Mouse (Mus musculus) embryonic facial prominence, embryonic 12.5 days (tissue): ENCODE results near the gene Bad. TPM values are rescaled to one million over a fixed set of nuclear protein-coding genes. Genes with fewer than 3 reads are reported as not detected.
A peak's percentile ranks its signal among the peaks of the same experiment; 100 is the strongest.

ENCODE experiments used
- ATAC-seq: fragments of 200-750 bp; cut with Nextera tagmentation; 2 replicates; pipeline ENCODE4 v1.8.0; 2017; ENCODE audit not compliant: insufficient number of reproducible peaks, insufficient read depth, low FRiP score, low TSS enrichment
- H3K27ac ChIP-seq: fragments of 300-500 bp; sonication (generic); 2 replicates; pipeline ENCODE4 v1.5.1; 2016; ENCODE audit warnings: mild to moderate bottlenecking
- H3K27me3 ChIP-seq: fragments of 300-500 bp; sonication (generic); 2 replicates; pipeline ENCODE4 v1.6.1; 2016; ENCODE audit warnings: mild to moderate bottlenecking, moderate library complexity
- H3K36me3 ChIP-seq: fragments of 300-500 bp; sonication (generic); 2 replicates; pipeline ENCODE4 v1.6.1; 2016; ENCODE audit warnings: mild to moderate bottlenecking
- H3K4me1 ChIP-seq: fragments of 300-500 bp; sonication (generic); 2 replicates; pipeline ENCODE4 v1.6.1; 2016
- H3K4me2 ChIP-seq: fragments of 300-500 bp; sonication (generic); replicated peaks from 2 replicates; pipeline ENCODE4 v1.6.1; 2016; ENCODE audit warnings: mild to moderate bottlenecking, moderate library complexity
- H3K4me3 ChIP-seq: fragments of 300-500 bp; sonication (generic); 2 replicates; pipeline ENCODE4 v1.5.1; 2016; ENCODE audit warnings: mild to moderate bottlenecking
- H3K9ac ChIP-seq: fragments of 300-500 bp; sonication (generic); 2 replicates; pipeline ENCODE4 v1.6.1; 2016; ENCODE audit warnings: mild to moderate bottlenecking, moderate library complexity
- H3K9me3 ChIP-seq: fragments of 300-500 bp; sonication (generic); 2 replicates; pipeline ENCODE4 v1.6.1; 2016; ENCODE audit warnings: mild to moderate bottlenecking, moderate library complexity
- WGBS: fragments of 180-500 bp; shearing (Covaris S2); methylation state at CpG from one replicate; pipeline ENCODE4 v1.1.7; 2016; 5-methylcytosine and 5-hydroxymethylcytosine counted together
- microRNA-seq: library from miRNA; unstranded; fragments of <30 nt; microRNA quantifications from one replicate; pipeline ENCODE4, GENCODE M21; 2017
- polyA plus RNA-seq: library from polyadenylated mRNA; unstranded; fragments of >200 nt; fragmentation: Nextera tagmentation; extraction: Ambion mirVana; gene quantifications from 2 replicates; pipeline ENCODE4 v1.2.1, GENCODE M21; 2016

Gene Bad
- polyA plus RNA-seq, 1 experiment from 2014 or later = 75.0 TPM

DNA sequence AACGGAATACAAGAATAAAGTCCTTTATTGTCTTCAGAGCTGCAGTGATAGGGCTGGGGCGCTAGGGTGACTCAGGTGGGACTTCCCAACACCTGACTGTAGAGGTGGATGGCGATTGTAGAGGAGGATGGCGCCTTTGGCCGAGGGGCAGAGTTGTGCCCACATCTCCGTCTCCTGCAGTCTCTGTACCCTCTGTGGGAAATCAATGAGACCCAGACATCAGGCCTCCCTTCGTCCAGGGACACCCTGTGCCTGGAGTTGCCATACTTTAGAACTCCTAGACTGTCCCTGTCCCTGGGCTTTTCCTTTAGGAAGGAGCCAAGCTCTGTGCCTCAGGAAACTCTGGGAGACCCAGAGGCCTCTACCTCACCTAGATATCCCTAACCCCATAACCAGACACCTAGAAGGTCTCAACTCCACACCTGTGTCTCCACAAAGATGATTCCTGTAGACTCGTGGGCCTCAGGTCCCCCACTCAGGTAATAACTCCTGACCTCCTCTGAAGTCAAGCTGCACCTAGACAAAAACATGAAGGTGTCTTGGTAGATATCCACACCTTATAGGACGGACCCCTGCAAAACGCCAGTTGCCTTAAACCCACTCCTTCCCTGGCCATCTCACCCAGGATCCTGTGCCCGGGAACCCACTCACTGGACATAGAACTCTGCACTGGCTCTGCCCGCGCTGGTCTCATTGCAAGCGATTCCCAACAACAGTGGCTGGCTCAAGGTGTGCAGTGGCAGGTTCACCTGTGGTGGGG lies 51.5 kb downstream of the Bad start:
- H3K4me2 ChIP-seq = peak overlapping the region; percentile 93
- peak overlapping the region; percentile 60; the same call in 1 of the 2 replicates for H3K27ac ChIP-seq
- peak overlapping the region; percentile 56 for H3K4me3 ChIP-seq
- H3K9me3 ChIP-seq = no peaks in the 10 kb centered on the region
- no peak for ATAC-seq
- H3K4me1 ChIP-seq = peaks cover 36% of the 10 kb centered on the region
- H3K27me3 ChIP-seq = no peaks in the 10 kb centered on the region
- H3K9ac ChIP-seq = peak overlapping the region; percentile 57
- H3K36me3 ChIP-seq = no peaks in the 10 kb centered on the region
- 59% methylated on average over 14 of the region's 14 CpGs for WGBS

DNA sequence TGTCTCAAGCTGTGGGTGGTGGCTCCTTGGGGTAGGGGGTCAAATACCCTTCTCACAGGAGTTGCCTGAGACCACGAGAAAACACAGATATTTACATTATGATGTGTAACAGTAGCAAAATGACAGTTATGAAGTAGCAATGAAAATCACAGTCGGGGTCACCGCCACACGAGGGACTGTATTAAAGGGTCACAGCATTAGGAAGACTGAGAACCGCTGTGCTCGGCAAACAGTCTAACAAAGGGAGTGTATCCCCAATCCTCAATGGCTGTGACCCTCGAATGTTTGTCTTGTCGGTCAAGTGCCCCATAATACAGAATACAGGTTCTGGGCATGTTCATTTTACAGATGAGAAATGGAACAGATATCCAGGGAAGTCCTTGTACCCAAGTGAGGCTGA lies 52.3 kb downstream of the Bad start:
- Histone ChIP-seq H3K4me3 (0 out of 2 replicates have a peak overlapping the region, but pooled peaks have one; percentile 56), H3K9me3 (no peaks in the 10 kb centered on the region), H3K27ac (no peak overlapping the region), H3K4me2 (no peak overlapping the region), H3K4me1 (peaks cover 35% of the 10 kb centered on the region), H3K27me3 (no peaks in the 10 kb centered on the region), H3K9ac (no peak overlapping the region), H3K36me3 (peaks cover 6% of the 10 kb centered on the region)
- ATAC-seq = no peak
- whole genome bisulfite sequencing = 83% methylated on average over 8 of the region's 8 CpGs

DNA sequence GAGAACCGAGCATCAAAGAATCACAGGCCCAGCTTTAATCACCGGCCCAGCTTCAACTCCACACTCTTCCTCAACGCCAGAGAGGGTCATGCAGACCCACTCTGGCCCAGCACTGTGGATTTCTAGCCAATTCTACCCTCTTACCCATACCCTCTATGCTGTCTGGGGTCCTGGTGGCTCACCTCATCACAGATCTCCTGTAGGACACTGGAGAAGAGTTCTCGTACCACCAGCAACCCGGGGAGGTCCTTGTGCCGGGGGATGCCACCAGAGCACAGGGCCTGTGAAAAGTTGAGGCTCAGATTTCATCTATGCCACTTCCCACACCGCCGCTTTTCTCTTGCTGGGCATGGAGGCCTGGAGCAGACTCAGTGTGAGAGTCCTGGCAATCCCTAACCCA lies 52.8 kb downstream of the Bad start:
- peak overlapping the region; percentile 73; the same call in 1 of the 2 replicates for H3K4me2 ChIP-seq
- H3K9ac ChIP-seq = peak overlapping the region; percentile 69; the same call in 1 of the 2 replicates
- H3K27me3 ChIP-seq = no peaks in the 10 kb centered on the region
- H3K4me1 ChIP-seq = peaks cover 35% of the 10 kb centered on the region
- H3K27ac ChIP-seq = no peak overlapping the region
- WGBS = 86% methylated on average over 8 of the region's 8 CpGs
- H3K9me3 ChIP-seq = no peaks in the 10 kb centered on the region
- peak overlapping the region; percentile 54; the same call in 1 of the 2 replicates for H3K4me3 ChIP-seq
- ATAC-seq = no peak
- peaks cover 11% of the 10 kb centered on the region for H3K36me3 ChIP-seq

DNA sequence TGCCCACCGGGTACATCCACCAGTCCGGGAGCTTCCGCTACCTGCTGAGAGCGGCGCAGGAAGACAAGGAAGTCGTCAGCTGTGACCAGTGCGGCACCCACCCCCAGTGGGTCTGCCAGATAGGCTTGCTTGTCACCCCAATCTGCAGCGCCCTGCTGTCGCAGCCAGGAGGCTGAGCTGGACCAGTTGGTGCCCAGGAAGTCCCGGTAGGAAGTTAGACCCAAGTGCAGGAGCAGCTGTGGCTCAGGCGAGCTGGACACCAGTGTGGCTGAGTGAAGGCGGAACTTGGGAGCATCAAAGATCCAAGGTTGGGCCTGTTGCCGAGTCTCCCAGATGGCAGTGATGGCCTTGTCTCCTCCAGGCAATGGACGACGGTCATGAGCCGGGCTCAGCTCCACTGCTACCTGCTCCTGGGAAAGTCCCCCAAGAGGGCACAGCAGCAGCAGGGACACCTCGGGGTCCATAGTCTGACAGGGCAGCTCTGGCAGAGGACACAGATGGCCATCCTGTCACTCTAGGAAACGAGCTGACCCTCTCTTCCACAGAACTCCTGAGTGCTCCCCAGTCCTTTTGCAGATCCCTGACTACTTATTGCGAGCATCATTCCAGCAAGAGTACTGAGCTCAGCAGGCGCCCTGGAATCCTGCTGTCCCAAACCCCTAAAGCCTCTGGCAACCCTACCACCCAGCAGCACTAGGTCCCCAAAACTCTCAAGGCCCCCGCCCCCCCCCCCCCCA lies 53.8 kb downstream of the Bad start:
- Histone ChIP-seq H3K27ac (no peak overlapping the region), H3K4me3 (peak overlapping the region; percentile 54), H3K4me2 (peak overlapping the region; percentile 73), H3K9ac (peak overlapping the region; percentile 69), H3K27me3 (no peaks in the 10 kb centered on the region), H3K9me3 (no peaks in the 10 kb centered on the region), H3K36me3 (peaks cover 20% of the 10 kb centered on the region), H3K4me1 (peaks cover 35% of the 10 kb centered on the region)
- 47% methylated on average over 20 of the region's 21 CpGs for WGBS
- ATAC-seq = no peak

DNA sequence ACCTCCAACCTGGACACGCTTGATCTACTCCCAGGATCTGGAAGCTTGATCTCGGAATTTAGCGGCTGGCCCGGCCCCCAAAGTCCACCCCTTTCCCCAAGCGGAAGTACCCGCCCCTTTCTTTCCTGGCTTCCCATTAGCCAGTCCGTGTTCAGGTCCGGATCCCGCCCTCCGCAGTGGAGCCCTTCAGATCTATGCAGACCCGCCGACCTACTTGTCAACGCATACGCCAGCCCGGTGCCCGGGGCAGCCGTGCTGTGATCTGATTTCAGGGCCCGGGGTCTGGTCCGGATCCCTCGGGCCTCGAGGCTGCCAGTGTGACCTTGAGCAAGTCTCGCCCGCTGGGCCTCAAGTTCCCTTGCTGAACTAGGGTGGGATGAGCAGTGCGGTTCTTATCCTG lies 54.3 kb downstream of the Bad start, which contains the start of the genes Nudt22 and Trpt1:
TSS of gene Nudt22 (minus strand) at position 112 of the 400 bp plus-strand sequence.
TSS of gene Trpt1 (plus strand) at position 126 of the 400 bp plus-strand sequence.
- under 1% methylated on average over 24 of the region's 24 CpGs for WGBS
- Histone ChIP-seq H3K36me3 (peaks cover 20% of the 10 kb centered on the region), H3K4me1 (peaks cover 35% of the 10 kb centered on the region), H3K4me2 (peak within 1 kb of the TSS; percentile 73), H3K9me3 (no peaks in the 10 kb centered on the region), H3K4me3 (peak within 1 kb of the TSS; percentile 54), H3K27ac (peak within 1 kb of the TSS; percentile 59), H3K9ac (peak within 1 kb of the TSS; percentile 69), H3K27me3 (no peaks in the 10 kb centered on the region)
- ATAC-seq = peak; percentile 58

DNA sequence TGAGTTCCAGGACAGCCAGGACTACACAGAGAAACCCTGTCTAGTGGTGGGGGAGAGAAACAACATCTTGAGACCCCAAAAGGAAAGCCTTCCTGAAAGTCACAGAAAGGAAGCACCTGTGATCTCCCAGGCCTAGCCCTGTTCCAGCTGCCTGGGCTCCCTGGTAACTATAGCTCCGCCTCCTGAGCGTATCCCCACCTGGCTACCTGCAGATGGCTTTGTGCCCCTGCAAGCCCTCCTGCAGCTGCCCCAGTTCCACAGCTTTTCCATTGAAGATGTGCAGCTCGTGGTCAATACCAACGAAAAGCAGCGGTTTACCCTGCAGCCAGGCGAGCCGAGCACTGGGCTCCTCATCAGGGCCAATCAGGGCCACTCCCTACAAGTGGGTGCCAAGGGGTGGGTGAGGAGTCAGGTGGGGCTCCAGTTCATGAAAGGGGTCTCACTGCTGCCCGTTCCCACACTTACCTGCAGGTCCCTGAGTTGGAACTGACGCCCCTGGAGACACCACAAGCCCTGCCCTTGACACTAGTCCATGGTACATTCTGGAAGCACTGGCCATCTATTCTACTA lies 56.1 kb downstream of the Bad start:
- H3K9ac ChIP-seq = no peak overlapping the region
- H3K4me3 ChIP-seq = no peak overlapping the region

DNA sequence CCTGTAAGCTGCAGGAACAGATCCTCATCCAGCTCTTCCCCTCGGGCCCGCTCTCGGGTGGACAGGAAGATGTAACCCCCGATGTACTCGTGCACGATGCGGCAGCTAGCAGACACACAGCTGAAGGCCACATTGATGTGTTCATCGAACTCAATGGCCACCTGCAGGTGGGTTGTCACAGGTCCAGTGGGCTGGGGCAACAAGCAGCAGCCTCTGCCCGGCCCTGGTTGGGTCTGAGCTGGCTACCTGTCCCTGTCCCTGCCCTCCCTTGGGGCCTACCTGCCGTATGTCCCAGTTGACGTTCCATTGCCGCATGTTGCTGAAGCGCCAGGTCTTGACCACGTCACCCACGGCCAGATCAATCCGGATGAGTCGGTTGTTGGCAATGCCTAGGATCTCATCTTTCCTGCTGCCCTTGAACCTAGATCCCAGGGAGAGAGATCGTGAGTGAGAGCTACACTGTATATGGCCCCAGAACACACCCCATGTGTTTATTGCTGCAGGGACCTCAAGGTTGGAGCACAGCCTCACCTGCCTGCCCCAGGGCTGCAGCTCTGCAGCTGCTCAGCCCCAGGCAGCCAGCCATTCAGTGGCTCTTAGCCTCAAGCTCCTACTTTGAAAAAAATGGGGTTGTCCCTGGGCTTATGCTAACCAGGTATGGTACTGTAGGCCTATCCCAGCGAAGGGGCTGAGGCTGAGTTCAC lies 57.9 kb downstream of the Bad start:
- H3K9ac ChIP-seq = no peak overlapping the region
- WGBS = 93% methylated on average over 19 of the region's 19 CpGs
- peaks cover 20% of the 10 kb centered on the region for H3K36me3 ChIP-seq
- no peak for ATAC-seq
- no peaks in the 10 kb centered on the region for H3K27me3 ChIP-seq
- no peak overlapping the region for H3K4me2 ChIP-seq
- H3K4me1 ChIP-seq = peaks cover 22% of the 10 kb centered on the region
- H3K4me3 ChIP-seq = no peak overlapping the region
- H3K27ac ChIP-seq = no peak overlapping the region
- no peaks in the 10 kb centered on the region for H3K9me3 ChIP-seq

More for the DNA sequence above, 56.1 kb downstream of the Bad start:
- Histone ChIP-seq H3K4me2 (no peak overlapping the region), H3K36me3 (peaks cover 20% of the 10 kb centered on the region), H3K27me3 (no peaks in the 10 kb centered on the region), H3K27ac (no peak overlapping the region), H3K9me3 (no peaks in the 10 kb centered on the region), H3K4me1 (peaks cover 30% of the 10 kb centered on the region)
- WGBS = 83% methylated on average over 9 of the region's 9 CpGs
- ATAC-seq = no peak

Small RNA genes lying within 50 kb of the gene (microRNA-seq; reads per million reads assigned to microRNA genes)
- gene Mir6990 = 0.73 reads per million

Other genes starting within 250 kb of the Bad start
- 17.8 and 19.5 TPM in 2 replicates for gene Rps6ka4, start 101.2 kb upstream of the Bad start, polyA plus RNA-seq
- gene Ccdc88b, start 83.7 kb upstream of the Bad start, polyA plus RNA-seq = 0.69 and 0.70 TPM in 2 replicates
- 142 and 157 TPM in 2 replicates for gene Trmt112, start 32.2 kb upstream of the Bad start, polyA plus RNA-seq
- 192 and 193 TPM in 2 replicates for gene Prdx5, start 31.8 kb upstream of the Bad start, polyA plus RNA-seq
- gene Esrra, start 20.0 kb upstream of the Bad start, polyA plus RNA-seq = 9.5 and 10.9 TPM in 2 replicates
- 1.2 and 1.7 TPM in 2 replicates for gene Catsperz, start 16.5 kb upstream of the Bad start, polyA plus RNA-seq
- gene Kcnk4, start 7.3 kb upstream of the Bad start, polyA plus RNA-seq = 0.62 and 0.65 TPM in 2 replicates
- 28.4 and 32.7 TPM in 2 replicates for gene Gpr137, start 619 bp downstream of the Bad start, polyA plus RNA-seq
- 255 and 291 TPM in 2 replicates for gene Ppp1r14b, start 33.1 kb downstream of the Bad start, polyA plus RNA-seq
- 47.4 and 48.7 TPM in 2 replicates for gene Plcb3, start 34.6 kb downstream of the Bad start, polyA plus RNA-seq
- gene Fkbp2, start 38.6 kb downstream of the Bad start, polyA plus RNA-seq = 76.2 and 77.9 TPM in 2 replicates
- gene Vegfb, start 45.8 kb downstream of the Bad start, polyA plus RNA-seq = 53.3 and 57.5 TPM in 2 replicates
- 22.5 and 23.1 TPM in 2 replicates for gene Dnajc4, start 50.7 kb downstream of the Bad start, polyA plus RNA-seq
- gene Nudt22, start 54.3 kb downstream of the Bad start, polyA plus RNA-seq = 20.5 and 25.0 TPM in 2 replicates
- gene Trpt1, start 54.3 kb downstream of the Bad start, polyA plus RNA-seq = 10.8 and 11.7 TPM in 2 replicates
- gene Fermt3, start 77.6 kb downstream of the Bad start, polyA plus RNA-seq = 6.5 and 7.2 TPM in 2 replicates
- gene Stip1, start 98.1 kb downstream of the Bad start, polyA plus RNA-seq = 273 and 275 TPM in 2 replicates
- 11.3 and 12.2 TPM in 2 replicates for gene Macrod1, start 114.9 kb downstream of the Bad start, polyA plus RNA-seq
- gene Flrt1, start 163.9 kb downstream of the Bad start, polyA plus RNA-seq = 6.6 and 6.8 TPM in 2 replicates